Mouse (Mus musculus): Measurements from ENCODE around the gene Dusp11.
"Not testable (repeated sequence)": the region's sequence is repeated elsewhere in the genome, so short reads cannot be mapped to it uniquely, and the experiment has no call there.

Dusp11 gene

DNA sequence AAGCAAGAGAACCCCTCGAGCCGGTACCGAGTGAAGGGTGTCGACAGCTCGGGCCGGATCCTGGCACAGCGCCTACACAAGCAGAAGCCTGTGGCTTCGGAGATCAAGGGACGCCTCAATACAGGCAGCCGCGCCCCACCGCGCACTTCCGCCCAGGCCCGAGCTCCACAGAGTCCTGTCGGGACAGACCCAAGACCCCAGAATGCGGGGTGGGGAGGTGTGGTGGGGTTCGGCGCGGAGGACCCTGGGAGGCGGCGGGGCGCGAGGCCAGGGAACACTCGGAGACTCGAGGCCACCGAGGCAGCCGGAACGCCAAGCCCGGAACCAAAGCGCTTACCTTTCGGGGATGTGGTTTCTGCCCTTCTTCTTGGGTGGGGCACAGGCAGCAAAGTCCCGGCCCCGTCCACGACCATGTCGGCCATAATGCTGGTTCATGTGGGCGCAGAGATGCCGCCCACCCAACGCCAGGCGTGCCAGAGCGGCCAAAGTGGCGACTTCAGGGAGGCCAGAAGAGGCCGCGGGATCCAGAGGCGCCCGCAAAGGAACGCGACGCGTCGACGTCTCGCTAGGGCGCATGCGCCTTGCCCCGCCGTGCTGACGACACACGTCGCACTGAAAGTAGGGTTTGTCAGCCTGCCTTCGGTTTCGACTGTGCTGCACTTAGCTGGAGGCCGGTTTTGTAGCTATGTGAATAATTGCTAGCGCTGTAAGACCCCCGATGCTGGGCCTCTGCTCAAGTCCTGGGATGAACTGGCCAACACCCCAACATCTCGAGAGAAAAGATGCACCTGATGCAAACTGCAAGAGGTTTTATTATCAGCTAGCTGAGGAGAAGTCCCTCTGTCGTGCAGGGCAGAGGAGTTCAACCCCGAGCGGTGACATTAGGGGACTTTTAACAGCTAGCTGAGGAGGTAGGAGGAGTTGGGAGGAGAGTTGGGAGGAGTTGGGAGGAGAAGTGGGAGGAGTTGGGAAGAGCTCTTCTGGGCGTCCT is at the start of gene Dusp11:
Gene Dusp11 (minus strand): TSS at position 567 of the 991 bp plus-strand sequence.
- DNase-seq, result peak; percentile 96

DNA sequence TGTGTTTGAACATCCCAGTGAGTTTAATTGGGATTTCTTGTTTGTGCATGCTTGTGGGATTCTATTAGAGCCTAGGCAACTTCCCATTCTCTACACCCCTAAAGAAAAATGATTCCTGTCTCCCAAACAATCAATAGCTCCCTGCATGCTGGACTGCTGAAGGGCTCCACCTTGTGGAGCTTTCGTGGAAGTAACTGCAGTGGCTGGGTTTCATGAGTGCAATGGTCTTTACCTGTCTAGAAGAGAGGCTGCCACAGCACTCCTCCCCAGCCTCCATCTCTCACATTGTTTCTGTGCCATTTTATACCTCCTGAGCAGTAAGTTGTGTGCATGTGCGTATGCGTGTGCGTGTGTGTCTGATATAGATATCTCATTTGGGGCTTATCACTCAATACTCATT is 48.5 kb upstream of the Dusp11 start:
- peak; percentile 67 for DNase-seq

DNA sequence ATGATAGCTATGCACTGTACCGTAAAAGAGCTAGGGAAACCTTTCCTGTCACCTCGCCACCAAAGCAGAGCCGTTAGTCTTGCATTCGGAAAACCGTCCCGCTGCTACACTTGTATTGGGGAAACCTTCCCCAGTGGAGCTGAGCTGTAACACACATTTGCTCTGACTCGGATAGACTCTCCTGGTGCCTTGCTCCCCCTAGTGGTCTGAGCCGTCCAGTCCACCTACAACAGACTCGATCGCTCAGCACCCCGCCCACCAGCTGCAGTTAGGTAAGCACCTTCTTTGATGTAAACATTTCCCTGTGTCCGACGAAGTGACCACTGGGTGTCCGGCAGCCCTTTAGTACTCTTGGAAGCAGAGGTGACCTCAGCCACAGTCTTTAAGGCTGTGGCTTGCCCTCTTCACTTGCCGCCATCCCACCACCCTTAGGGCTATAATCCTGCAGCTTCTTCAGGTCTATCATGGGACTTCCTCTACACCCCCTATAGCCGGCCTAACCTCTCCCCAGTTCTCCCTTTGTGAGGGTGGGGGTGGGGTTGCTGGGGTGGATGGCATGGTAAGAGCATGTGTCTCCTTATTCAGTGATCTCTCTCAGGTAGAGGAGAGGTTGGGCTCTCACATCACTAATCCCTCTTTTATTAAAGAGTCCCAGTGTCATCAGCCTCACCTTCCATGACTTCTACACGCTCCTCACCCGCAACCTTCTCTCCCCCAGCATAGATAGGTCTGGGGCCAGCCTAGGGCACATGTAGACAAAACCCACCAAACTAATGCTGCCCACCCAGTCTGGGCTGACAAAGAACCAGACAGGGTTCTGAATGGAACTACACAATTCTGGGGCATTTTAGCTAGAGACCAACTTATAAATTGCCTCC is 43.0 kb upstream of the Dusp11 start:
- peak; percentile 90 for DNase-seq

DNA sequence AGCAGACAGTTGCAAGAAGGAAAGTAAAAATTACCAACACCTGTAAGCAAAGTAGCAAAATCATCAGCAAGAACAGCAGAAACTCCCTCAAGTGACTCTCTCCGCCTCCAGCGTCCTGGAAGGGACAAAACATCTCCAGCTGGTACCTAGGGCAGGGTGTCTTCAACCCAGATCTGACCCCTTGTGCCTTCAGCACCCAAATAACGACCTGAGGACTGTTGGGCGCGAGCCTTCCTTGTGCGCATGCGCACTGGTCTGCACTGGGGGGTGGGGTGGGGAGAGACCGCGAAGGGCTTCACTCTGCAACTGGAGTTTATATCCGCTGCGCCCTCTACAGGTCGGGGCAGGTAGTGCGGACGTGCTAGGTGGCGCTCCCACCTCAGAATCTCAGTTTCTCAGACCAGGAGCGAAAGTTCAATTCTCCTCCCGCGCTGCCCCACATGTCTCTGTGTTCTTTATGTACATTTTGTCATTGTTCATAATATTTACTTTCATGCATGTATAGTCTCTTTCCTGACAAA is 42.0 kb upstream of the Dusp11 start:
- no peak for DNase-seq

DNA sequence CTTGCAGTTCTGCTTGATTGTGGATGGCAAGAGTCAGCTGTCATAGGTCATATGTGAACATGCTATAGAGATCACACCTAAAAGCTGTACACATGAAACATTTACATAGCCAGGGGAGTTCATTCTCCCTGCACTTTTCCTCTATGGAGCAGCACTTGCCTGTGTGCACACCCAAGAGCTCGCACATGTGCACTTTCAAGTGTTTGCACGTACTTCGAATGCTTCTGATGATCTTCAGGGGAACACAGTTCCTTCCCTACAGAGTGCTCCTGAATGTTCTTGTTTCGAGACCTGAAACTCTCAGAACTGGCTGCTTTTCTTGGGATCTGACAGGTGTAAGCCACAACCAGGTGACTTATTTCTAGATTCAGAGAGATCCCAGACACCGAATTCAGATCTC is 29.3 kb upstream of the Dusp11 start:
- not testable (repeated sequence) for DNase-seq

DNA sequence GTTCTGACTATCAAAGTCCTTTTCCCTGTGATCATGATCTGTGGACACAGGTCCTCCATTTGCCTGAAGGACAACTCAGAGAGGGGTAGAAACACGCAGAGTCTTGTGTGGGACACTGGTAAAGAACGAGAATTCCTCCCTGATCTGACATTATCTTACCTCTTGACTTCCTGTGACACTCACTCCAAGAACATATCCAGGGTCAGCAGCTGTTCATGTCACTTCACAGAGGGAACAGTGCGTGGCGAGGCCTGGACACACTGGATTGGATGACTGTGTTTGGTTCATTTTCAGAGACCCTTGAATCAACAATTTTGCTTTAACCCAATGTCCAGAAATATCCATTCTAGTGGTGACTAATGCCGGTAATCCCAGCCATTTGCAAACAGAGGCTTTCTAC is 28.1 kb upstream of the Dusp11 start:
- not testable (repeated sequence) for DNase-seq

DNA sequence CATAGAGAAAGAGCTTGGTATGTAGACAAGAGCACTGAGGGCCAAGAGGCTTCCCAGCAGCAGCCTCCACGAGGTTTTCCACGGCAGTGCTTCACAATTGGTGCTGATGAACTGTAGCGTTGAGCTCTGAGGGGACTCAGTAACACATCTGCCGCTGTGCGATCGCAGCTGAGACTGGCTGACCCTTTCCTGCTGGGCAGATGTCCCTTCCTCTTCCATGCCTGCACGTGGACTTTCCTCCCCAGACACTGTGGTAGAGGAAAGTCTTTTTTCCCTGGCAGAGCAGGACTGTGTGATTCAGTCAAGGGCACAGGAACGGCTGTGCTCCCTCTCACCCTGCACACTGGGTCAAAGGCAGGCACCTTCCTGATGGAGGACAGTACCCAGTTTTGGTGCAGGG is 22.9 kb upstream of the Dusp11 start:
- no peak for DNase-seq

DNA sequence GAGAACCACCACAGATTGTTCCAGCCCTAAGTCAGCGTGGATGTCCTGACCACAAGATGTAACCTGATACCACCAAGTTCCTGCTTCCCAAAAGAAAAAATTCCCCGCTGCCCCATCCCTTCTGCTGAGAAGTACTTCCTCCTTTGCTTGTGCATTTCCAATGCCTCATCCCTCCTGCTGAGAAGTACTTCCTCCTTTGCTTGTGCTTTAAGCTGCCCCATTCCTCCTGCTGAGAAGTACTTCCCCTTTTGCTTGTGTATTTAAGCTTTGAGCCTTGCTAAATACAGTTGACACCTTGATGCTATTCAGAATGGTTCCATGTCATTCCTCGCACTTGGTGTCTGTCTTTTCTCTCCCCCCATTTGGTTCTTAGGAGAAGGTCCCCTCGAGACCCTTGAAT is 17.3 kb upstream of the Dusp11 start:
- DNase-seq, result not testable (repeated sequence)

DNA sequence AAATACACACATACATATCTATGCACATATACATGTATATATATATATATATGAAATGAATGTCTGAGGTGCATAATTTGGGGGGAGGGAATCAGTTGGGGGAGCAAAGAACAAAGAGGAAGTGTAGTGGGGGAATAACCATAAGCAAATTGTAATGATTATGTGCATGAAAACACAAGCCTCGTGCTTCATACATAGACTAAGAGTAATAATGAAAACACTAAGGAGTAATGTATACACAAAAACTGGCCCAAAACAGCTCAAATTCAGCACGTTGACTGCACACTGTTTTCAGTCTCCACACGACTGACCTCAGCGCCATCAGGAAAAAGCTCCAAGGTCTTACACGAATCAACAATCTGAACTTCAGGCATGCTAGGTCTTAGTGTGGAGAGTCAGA is 14.8 kb upstream of the Dusp11 start:
- no peak for DNase-seq

DNA sequence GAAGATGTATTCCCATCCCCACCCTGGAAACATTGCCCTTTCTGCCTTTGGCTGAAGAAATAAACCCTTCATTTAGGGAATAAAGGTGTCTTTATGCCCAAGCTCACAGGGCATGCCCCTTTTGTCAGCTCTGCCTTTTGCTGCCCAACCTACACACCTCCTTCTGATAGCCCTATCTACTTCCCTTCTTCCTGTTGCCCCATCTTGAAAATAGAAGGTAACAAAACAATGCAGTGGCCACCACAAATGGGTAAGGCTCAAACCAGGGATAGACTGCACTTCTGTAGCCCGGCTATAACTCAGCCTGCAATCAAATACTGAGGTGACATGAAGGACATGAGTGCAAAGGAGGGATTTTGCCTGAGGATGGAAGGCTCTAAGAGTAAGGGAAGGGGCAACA is 14.3 kb upstream of the Dusp11 start:
- no peak for DNase-seq

- DNase-seq, result no peak
These were observed 13.6 kb upstream of the Dusp11 start for GRCm38 (mm10) chr6:85974941-85975617.

GRCm38 (mm10) chr6:85973336-85973735 is 11.9 kb upstream of the Dusp11 start:
- DNase-seq, result no peak

DNA sequence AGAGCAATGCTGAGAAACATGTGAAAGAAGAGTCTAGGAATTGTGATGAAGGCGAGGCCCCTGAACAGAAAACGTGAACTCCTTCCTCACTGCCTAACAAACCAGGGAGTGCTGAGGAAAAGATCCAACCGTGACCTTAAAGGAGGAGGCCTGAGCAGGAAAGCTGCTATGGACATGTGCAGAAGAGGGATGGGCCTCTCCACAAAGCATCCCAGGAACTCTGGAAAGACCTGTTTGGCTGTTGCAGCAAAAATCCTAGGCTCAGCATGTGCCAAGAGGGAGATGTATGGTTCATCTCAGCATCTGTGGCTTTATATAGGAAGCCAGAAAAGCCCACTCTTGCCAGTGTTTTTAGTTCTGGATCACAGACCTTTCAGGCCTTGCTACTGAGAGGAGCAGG is 11.2 kb upstream of the Dusp11 start:
- DNase-seq, result no peak

- no peak for DNase-seq
These were observed 8.4 kb upstream of the Dusp11 start for GRCm38 (mm10) chr6:85969889-85970288.

DNA sequence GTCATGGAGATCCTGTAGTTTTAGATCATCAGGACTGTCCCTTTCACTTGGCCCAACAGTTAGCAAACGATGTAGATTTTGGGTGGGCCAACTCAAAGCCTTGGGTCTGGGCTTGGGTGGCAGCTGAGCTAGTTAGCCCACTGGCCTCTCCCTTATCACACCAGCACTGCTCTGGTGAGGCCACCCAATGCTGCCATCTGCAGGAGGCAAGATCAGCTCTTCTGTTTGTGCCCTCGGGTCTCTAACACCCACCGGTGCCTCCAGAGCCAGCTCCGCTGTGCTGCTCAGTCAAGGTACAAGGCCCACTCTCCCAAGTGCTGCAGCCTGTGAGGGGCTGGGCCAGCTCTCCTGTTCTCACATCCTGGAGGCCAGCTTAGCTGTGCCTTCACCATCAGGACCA is 5.2 kb upstream of the Dusp11 start:
- no peak for DNase-seq

DNA sequence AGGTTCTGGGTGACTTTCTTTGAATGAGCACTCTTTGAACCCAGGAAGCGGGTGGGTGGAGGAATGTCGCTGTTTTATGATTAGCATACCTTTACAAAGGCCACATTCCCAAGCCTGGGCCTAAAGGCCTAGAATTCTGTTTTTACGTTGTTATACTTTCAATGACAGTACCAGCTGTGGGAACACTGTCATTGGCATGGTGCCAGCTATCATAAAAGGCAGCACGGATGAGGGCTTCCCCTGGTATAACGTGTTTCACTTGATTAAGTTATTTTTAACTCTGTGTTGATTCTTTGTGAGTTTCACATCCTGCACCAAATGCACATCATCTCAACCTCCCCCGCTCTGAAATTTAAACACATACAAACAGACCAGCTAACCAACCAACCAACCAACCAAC is 4.6 kb upstream of the Dusp11 start:
- not testable (repeated sequence) for DNase-seq

GRCm38 (mm10) chr6:85957581-85957980 is 3.9 kb downstream of the Dusp11 start:
- no peak for DNase-seq

GRCm38 (mm10) chr6:85948549-85948948 is 12.9 kb downstream of the Dusp11 start:
- DNase-seq, result no peak

DNA sequence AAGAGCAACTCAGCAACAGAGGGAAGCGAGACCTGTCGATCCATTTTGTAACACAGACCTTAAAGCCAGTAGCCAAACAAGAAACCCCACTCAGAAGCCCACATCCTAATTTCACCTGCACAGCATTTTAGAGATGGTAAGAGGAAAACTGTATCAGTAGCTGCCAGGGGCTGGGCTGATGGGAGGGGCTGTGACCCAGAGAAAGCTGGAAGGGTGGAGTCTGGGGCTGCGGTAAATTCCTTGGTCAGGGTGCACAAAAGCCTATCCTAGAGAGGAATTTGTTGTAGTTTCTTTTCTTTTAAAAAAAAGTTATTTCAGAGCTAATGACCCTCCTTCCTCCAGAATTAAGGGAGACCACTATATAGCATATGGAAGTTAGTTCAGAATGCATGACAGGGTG is 19.0 kb downstream of the Dusp11 start:
- DNase-seq, result no peak

DNA sequence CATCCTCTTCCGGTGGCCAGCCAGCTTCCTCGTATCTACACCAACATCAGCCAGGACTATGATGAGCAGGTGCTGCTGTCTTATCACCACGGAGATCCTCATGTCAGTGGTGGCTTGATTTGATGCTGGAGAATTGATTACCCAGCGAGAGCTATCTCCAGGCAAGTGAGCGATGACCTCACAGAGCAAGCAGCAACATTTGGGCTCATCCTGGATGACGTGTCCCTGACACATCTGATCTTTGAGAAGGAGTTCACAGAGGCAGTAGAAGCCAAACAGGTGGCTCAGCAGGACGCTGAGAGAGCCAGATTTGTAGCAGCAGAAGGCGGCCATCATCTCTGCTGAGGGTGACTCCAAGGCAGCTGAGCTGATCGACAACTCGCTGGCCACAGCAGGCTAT is 22.8 kb downstream of the Dusp11 start:
- no peak for DNase-seq

- DNase-seq, result peak; percentile 82
These were observed 24.7 kb downstream of the Dusp11 start for GRCm38 (mm10) chr6:85936508-85937465.

DNA sequence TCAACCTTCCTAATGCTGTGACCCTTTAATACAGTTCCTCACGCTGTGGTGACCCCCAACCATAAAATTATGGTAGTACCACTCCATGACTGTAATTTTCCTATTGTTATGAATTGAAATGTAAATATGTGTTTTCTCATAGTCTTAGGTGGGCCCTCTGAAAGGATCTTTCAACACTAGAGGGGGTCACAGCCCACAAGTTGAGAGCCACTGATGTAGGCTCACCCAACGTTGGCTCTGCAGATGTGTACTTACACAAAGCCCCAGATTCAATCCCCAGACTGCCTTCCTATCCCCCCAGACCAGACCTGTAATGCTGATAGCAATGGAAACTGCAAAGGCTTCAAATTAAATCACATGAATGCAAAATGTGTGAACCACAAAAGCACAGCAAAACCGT is 25.8 kb downstream of the Dusp11 start:
- DNase-seq, result peak; percentile 15

Data from embryo, embryonic 11 days (tissue).